Mouse (Mus musculus): ENCODE measurements around the gene Nell2. TPM values are rescaled to one million over a fixed set of nuclear protein-coding genes. Genes with fewer than 3 reads are reported as not detected.

Nell2 gene
- total and polyA plus RNA-seq, 2 experiments from 2014 or later, result 0.11 TPM; not detected in 1

DNA sequence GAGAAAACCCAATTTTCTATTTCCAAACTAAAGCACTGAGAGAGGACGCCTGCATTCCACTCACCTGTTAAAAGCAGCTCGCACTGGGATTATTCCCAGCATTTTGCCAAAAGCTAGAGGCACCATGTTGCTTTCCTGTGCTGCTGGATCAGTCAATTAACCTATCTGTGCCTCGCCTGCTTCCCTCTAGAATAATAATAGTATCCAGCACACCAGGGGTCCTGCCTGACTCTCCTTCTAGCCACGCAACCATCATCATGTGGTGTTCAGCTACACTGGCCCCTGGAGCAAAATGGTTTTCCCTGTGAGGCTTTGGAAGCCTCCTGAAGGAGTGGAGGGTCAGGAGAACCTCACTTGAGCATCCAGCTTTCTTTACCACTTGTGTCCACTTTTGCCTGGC is 397.0 kb downstream of the Nell2 start:
- no peak overlapping the region for H3K4me3 ChIP-seq (ENCODE audit: low read depth, low read length)
- no peak overlapping the region for H3K9ac ChIP-seq (replicated peaks; ENCODE audit: low read depth, low read length)
- no peaks in the 10 kb centered on the region for H3K9me3 ChIP-seq (replicated peaks; ENCODE audit: control insufficient read depth, low read length)
- H3K27ac ChIP-seq (ENCODE audit: low read depth), result no peak overlapping the region
- WGBS, result 61% methylated on average over 4 of the region's 4 CpGs
- DNase-seq (ENCODE audit: low spot score) (no peak), ATAC-seq (ENCODE audit: insufficient read depth, low read depth) (no peak)
- H3K27me3 ChIP-seq (ENCODE audit: control insufficient read depth, insufficient read depth, low read length), result no peaks in the 10 kb centered on the region
- no peaks in the 10 kb centered on the region for H3K36me3 ChIP-seq (replicated peaks; ENCODE audit: control insufficient read depth, insufficient read depth, low read length)
- no peak overlapping the region for H3K4me2 ChIP-seq (ENCODE audit: low read depth, low read length)
- no peaks in the 10 kb centered on the region for H3K4me1 ChIP-seq (ENCODE audit: control insufficient read depth, insufficient read depth)
- TF ChIP-seq CTCF (IDR thresholded peaks at IDR 0.05; ENCODE audit: low read depth) (no peak), EP300 (IDR thresholded peaks at IDR 0.05; ENCODE audit: low read depth) (no peak)

DNA sequence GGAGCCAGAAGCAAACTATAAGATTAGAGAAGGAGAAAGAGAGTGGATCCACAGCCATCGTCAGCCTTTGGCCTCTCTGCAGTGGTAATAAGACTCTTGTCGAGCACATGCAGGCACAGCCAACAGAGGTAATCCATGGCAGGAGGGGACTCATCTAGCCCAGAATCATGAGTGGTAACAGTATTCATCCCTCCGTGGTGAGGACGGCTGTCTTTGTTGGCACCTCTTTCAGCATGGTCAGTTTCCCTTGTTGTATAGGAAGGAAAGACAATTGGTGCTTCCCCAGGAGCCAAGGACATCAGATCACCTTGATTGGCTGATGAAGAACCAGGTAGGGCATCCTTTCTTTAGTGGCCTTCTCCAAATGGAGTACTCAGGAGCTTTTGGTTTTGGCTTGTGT is 419.7 kb downstream of the Nell2 start:
- DNase-seq (ENCODE audit: low spot score) (no peak), ATAC-seq (ENCODE audit: insufficient read depth, low read depth) (no peak)
- H3K27ac ChIP-seq (ENCODE audit: low read depth), result no peak overlapping the region
- no peak overlapping the region for H3K9ac ChIP-seq (replicated peaks; ENCODE audit: low read depth, low read length)
- H3K4me3 ChIP-seq (ENCODE audit: low read depth, low read length), result no peak overlapping the region
- H3K4me2 ChIP-seq (ENCODE audit: low read depth, low read length), result no peak overlapping the region
- 79% methylated on average over 4 of the region's 4 CpGs for WGBS
- no peaks in the 10 kb centered on the region for H3K9me3 ChIP-seq (replicated peaks; ENCODE audit: control insufficient read depth, low read length)
- TF ChIP-seq CTCF (IDR thresholded peaks at IDR 0.05; ENCODE audit: low read depth) (no peak), EP300 (IDR thresholded peaks at IDR 0.05; ENCODE audit: low read depth) (no peak)
- no peaks in the 10 kb centered on the region for H3K36me3 ChIP-seq (replicated peaks; ENCODE audit: control insufficient read depth, insufficient read depth, low read length)
- H3K27me3 ChIP-seq (ENCODE audit: control insufficient read depth, insufficient read depth, low read length), result no peaks in the 10 kb centered on the region
- H3K4me1 ChIP-seq (ENCODE audit: control insufficient read depth, insufficient read depth), result no peaks in the 10 kb centered on the region

DNA sequence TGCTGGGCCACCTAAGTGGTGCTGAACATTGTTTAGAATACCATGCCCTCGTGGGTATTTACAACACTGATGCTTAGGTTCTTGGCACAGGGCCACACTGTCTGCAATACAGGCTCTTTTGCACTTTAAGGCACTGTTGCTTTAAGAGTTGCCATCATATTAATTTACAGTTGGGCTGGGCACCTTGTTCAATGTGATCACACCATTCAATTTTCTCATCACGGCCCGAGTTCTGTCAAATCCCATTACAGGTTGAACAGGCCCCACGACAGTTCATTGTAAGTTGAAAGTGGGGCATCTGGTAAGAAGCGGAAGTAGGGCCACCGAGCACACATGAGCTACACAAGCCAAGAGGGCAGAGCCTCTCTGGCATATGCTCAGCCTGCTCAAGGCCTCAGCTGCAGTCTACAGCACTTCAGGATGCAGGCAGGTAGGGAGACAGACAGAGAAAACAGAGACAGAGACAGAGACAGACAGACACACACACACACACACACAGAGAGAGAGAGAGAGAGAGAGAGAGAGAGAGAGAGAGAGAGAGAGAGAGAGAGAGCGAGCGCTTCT is 421.0 kb downstream of the Nell2 start:
- no peak for DNase-seq (ENCODE audit: low spot score)
- Histone ChIP-seq H3K27ac (ENCODE audit: low read depth) (no peak overlapping the region), H3K4me1 (ENCODE audit: control insufficient read depth, insufficient read depth) (no peaks in the 10 kb centered on the region), H3K27me3 (ENCODE audit: control insufficient read depth, insufficient read depth, low read length) (no peaks in the 10 kb centered on the region), H3K9me3 (replicated peaks; ENCODE audit: control insufficient read depth, low read length) (no peaks in the 10 kb centered on the region), H3K9ac (replicated peaks; ENCODE audit: low read depth, low read length) (no peak overlapping the region), H3K36me3 (replicated peaks; ENCODE audit: control insufficient read depth, insufficient read depth, low read length) (no peaks in the 10 kb centered on the region), H3K4me3 (ENCODE audit: low read depth, low read length) (no peak overlapping the region), H3K4me2 (ENCODE audit: low read depth, low read length) (no peak overlapping the region)
- ATAC-seq (ENCODE audit: insufficient read depth, low read depth), result no peak
- 76% methylated on average over 8 of the region's 8 CpGs for WGBS
- TF ChIP-seq EP300 (IDR thresholded peaks at IDR 0.05; ENCODE audit: low read depth) (no peak), CTCF (IDR thresholded peaks at IDR 0.05; ENCODE audit: low read depth) (no peak)

DNA sequence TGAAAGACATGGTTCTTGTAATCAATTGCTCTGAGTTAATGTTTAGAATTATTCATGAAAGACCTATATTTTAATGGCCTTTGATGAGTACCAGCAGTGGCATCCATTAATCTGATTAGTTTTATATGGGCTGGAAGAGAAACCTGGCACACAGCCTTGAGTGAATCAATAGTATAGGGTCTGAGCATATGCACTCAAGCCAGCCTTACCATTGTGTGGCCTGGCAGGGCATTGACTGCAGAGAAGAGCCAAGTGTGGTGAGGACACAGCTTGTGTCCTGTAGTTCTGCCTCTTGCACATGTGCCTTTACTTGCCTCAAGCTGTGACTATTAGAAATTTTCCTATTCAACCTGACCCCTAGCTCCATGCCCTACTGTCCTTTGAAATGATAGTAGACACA is 426.8 kb downstream of the Nell2 start:
- no peak overlapping the region for H3K27ac ChIP-seq (ENCODE audit: low read depth)
- H3K4me3 ChIP-seq (ENCODE audit: low read depth, low read length), result no peak overlapping the region
- DNase-seq (ENCODE audit: low spot score) (no peak), ATAC-seq (ENCODE audit: insufficient read depth, low read depth) (no peak)
- H3K9me3 ChIP-seq (replicated peaks; ENCODE audit: control insufficient read depth, low read length), result no peaks in the 10 kb centered on the region
- no peak overlapping the region for H3K9ac ChIP-seq (replicated peaks; ENCODE audit: low read depth, low read length)
- no peak for TF ChIP-seq EP300 (IDR thresholded peaks at IDR 0.05; ENCODE audit: low read depth)
- no peak overlapping the region for H3K4me2 ChIP-seq (ENCODE audit: low read depth, low read length)
- no peaks in the 10 kb centered on the region for H3K4me1 ChIP-seq (ENCODE audit: control insufficient read depth, insufficient read depth)
- no peaks in the 10 kb centered on the region for H3K27me3 ChIP-seq (ENCODE audit: control insufficient read depth, insufficient read depth, low read length)
- H3K36me3 ChIP-seq (replicated peaks; ENCODE audit: control insufficient read depth, insufficient read depth, low read length), result no peaks in the 10 kb centered on the region

DNA sequence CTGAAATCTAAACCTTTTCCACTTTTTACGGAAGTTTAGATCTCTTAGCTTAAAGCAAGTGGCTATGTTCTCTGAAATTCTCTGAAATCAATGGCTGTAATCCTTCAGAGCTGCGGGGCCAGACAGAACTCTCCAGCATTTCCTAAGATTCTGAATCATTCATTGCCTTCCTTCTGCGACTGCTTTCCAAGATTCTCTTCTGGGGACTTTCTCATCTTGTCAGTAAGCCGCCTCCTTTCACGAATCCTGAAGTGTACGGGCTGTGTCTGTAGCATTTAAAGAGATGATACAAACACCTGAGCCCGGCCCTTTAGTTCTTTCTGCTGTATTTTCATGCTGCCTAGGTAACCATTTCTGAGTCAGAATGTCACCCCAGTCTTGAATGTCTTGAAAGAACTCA is 428.2 kb downstream of the Nell2 start:
- H3K4me2 ChIP-seq (ENCODE audit: low read depth, low read length), result no peak overlapping the region
- TF ChIP-seq CTCF (IDR thresholded peaks at IDR 0.05; ENCODE audit: low read depth), result no peak
- no peak for TF ChIP-seq EP300 (IDR thresholded peaks at IDR 0.05; ENCODE audit: low read depth)
- H3K4me1 ChIP-seq (ENCODE audit: control insufficient read depth, insufficient read depth), result no peaks in the 10 kb centered on the region
- WGBS, result 79% methylated on average over 7 of the region's 7 CpGs
- no peaks in the 10 kb centered on the region for H3K36me3 ChIP-seq (replicated peaks; ENCODE audit: control insufficient read depth, insufficient read depth, low read length)
- DNase-seq (ENCODE audit: low spot score), result no peak
- H3K9ac ChIP-seq (replicated peaks; ENCODE audit: low read depth, low read length), result no peak overlapping the region
- no peak for ATAC-seq (ENCODE audit: insufficient read depth, low read depth)
- H3K4me3 ChIP-seq (ENCODE audit: low read depth, low read length), result no peak overlapping the region
- H3K27me3 ChIP-seq (ENCODE audit: control insufficient read depth, insufficient read depth, low read length), result no peaks in the 10 kb centered on the region
- H3K27ac ChIP-seq (ENCODE audit: low read depth), result no peak overlapping the region
- H3K9me3 ChIP-seq (replicated peaks; ENCODE audit: control insufficient read depth, low read length), result no peaks in the 10 kb centered on the region

DNA sequence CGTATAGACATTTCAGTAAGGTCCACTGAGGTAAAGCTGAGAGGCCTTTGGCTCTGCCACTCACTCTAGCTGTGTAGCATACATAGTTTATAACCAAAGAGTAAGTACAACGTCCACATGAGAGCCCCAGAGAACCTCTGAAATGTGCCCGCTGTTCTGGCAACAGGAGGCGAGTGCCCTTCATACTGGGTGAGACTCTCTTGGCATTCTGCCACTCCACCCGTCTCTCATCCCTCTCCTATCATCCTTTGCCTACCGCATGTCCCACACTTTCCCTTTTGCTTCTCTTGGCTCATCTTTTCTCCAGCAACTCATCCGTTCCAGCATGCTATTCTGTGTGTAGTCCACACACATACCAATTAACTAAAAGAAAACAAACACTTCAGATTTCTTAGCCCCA is 442.4 kb downstream of the Nell2 start:
- H3K4me1 ChIP-seq (ENCODE audit: control insufficient read depth, insufficient read depth), result no peaks in the 10 kb centered on the region
- no peak overlapping the region for H3K9ac ChIP-seq (replicated peaks; ENCODE audit: low read depth, low read length)
- no peak for TF ChIP-seq EP300 (IDR thresholded peaks at IDR 0.05; ENCODE audit: low read depth)
- TF ChIP-seq CTCF (IDR thresholded peaks at IDR 0.05; ENCODE audit: low read depth), result no peak
- no peaks in the 10 kb centered on the region for H3K27me3 ChIP-seq (ENCODE audit: control insufficient read depth, insufficient read depth, low read length)
- H3K27ac ChIP-seq (ENCODE audit: low read depth), result no peak overlapping the region
- H3K4me2 ChIP-seq (ENCODE audit: low read depth, low read length), result no peak overlapping the region
- no peak for ATAC-seq (ENCODE audit: insufficient read depth, low read depth)
- no peaks in the 10 kb centered on the region for H3K9me3 ChIP-seq (replicated peaks; ENCODE audit: control insufficient read depth, low read length)
- WGBS, result 70% methylated on average over 7 of the region's 7 CpGs
- no peak for DNase-seq (ENCODE audit: low spot score)
- H3K4me3 ChIP-seq (ENCODE audit: low read depth, low read length), result no peak overlapping the region
- no peaks in the 10 kb centered on the region for H3K36me3 ChIP-seq (replicated peaks; ENCODE audit: control insufficient read depth, insufficient read depth, low read length)

All from heart, postnatal 0 days (tissue).